Mouse (Mus musculus): ENCODE measurements around the gene Nnat.

Nnat gene

DNA sequence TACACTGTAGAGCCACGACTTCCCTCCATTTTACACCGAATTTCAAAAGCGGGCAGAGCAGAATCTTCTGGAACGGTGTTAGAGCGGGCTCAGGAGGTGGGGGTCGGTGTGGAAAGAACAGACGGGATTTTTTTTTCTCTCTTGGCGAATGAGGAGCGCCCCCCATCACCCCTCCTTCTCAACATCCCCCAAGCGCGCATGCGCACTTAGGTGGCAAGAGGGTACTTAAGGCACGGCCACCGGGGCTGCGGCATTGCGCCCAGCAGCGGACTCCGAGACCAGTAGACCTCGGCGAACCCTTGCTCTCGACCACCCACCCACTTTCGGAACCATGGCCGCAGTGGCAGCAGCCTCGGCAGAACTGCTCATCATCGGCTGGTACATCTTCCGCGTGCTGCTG lies at the start of gene Nnat:
Gene Nnat (plus strand): TSS at position 221 of the 400 bp plus-strand sequence.
- DNase-seq (ENCODE audit: low spot score in 2 of 2) = no peak

DNA sequence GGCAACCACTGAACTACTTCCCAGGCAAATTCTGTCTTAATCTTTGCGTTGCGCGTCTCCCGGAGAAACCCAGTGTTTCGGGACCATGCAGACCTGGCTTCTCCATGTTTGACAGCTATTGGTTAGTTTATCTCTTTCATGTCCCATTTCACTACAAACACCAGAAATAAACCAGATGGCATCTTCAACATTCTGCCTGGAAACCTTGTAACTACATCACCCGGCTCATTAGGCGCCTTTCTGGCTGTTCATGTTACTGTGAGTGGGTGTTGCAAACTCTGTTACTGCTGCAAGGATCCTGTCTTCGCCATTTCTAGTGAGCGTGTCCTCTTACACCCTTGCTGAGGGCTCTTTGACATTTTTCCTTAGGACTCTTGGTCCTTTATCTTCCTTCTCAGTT lies 47.0 kb upstream of the Nnat start:
- no peak for DNase-seq (ENCODE audit: low spot score in 2 of 2)

DNA sequence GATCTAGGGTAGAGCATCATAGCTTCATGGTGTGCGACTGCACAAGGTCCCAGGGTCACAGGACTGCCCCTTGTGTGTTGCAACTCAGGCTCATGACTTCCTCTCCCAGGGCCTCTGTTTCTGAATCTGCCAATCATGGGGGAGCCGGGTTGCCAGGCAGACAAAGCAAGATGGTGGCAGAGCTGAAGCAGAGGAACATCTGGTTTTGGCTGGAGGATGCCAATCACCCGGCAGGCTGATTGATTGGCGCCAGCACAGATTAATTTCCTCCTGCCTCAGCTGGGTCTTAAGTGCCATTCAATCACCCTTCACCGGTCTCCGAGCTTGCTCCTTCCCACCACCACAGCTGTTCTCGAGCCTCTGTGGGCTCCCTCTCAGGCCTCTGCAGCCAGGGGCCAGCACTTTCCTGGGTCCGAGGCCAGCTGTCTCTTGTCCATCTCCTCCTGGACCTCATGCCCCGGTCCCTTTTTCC lies 46.1 kb upstream of the Nnat start:
- peak in 1 of 2 experiments; percentile 5 for DNase-seq (ENCODE audit: low spot score in 2 of 2)

DNA sequence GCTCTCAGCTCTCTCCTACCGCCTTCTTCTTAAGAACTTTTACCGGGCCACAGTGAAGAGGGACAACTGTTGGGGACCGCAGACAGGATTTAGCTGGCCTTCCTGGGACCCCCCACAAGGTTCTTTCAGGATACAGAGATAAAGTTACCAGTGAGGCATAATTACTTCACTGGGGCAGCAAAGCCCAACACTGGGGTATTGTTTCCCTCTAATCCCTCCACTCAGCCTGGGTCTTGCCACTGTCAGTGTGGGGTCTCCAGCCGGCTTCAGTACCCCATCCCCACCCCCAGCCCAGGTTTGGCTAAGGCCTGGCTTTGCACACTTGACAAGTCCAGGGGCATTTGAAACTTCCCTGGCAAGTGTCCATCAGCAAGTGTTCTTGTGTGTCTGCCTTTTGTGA lies 45.5 kb upstream of the Nnat start:
- DNase-seq (ENCODE audit: low spot score in 2 of 2) = no peak

DNA sequence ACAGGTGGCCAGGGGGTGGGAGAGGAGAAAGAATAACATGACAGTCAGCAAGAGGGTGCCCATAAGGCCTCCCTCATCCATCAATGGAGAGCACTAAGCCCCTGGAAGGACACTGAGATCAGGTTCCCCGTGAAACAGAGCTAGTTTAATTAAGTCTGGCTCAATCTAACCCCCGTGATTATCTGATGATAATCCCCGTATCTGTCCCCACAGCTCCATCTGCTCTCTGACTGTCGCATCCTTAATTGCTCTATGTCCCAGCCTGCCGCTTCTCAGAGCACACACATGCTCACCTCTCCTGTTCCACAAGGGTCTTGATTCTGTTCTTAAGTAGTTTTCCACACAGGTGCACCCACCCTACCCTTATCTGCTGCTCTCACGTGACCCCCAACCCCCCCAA lies 42.4 kb upstream of the Nnat start:
- DNase-seq (ENCODE audit: low spot score in 2 of 2) = no peak

DNA sequence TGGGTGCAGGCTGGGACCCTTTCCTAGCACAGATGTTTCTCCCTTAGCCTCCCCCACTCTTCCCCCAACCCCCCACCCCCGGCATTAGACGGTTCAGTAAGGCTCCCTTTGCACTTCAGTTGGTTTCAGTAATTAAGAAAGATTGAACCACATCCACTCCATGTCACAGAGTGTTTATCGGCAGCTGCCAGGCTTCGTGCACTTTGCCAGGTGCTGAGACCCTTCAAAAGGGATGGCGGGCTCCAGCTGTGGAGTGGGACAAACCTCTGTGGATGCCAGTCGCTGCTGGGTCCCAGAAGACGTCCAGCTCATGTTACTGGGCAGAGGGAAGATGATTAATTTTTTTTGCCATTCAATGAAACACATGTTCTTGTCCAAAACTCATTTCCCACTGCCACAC lies 41.4 kb upstream of the Nnat start:
- DNase-seq (ENCODE audit: low spot score in 2 of 2) = no peak

DNA sequence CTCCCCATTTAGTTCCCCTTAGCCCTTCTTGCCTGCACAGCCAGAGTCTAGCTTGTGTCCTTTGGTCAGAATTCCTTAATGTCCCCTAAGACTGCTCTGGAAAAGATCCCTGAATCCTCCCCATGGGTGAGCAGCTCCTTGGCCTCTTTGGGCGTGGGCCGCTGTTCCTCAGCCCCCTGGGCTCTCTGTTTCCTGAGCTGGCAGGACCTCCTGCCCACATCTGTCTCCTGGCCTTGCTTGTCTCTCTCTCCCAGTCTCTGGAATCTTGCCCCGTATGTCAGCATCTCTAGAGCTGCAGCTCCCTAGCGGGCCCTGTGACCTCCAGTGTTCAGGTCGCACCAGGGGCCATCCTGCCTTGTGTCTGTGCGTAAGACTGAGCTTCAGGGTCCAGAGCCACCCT lies 40.4 kb upstream of the Nnat start:
- DNase-seq (ENCODE audit: low spot score in 2 of 2) = no peak

DNA sequence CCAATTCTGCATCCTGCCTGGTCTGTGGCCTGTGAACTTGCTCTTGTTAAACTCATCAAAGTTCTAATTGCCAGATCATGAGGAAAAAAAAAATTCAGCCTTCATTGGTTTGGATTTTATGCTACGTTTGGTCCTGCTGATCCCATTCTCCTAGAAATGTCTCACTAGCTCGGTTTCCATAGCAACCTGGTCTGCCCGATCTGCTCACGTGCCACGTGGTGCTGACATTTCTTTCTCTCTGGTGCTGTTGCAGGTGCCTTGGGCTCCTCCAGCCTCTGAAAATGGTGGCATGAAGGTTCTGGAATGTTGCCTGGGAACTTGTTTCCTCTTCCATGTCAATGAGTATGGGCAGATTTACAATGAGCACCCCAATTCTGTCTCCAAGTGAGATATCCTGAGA lies 39.4 kb upstream of the Nnat start:
- DNase-seq (ENCODE audit: low spot score in 2 of 2) = no peak

DNA sequence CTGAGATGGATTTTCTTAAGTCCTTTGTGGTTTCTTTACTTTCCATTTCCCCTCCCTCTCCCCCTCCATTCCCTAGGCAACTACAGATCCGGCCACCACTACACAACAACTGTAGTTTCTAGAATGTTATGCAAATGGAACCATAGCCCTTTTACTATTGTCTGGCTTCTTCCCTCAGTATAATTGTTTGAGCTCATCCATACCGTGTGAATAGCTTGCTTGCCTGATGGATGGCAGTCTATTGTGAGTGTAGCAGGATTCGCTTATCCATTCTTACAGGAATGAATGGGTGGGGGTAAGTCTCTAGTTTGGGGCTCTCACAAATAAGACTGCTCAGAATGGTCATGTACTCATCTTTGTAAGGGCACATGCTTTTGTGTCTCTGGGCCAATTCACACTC lies 37.3 kb upstream of the Nnat start:
- DNase-seq (ENCODE audit: low spot score in 2 of 2) = no peak

DNA sequence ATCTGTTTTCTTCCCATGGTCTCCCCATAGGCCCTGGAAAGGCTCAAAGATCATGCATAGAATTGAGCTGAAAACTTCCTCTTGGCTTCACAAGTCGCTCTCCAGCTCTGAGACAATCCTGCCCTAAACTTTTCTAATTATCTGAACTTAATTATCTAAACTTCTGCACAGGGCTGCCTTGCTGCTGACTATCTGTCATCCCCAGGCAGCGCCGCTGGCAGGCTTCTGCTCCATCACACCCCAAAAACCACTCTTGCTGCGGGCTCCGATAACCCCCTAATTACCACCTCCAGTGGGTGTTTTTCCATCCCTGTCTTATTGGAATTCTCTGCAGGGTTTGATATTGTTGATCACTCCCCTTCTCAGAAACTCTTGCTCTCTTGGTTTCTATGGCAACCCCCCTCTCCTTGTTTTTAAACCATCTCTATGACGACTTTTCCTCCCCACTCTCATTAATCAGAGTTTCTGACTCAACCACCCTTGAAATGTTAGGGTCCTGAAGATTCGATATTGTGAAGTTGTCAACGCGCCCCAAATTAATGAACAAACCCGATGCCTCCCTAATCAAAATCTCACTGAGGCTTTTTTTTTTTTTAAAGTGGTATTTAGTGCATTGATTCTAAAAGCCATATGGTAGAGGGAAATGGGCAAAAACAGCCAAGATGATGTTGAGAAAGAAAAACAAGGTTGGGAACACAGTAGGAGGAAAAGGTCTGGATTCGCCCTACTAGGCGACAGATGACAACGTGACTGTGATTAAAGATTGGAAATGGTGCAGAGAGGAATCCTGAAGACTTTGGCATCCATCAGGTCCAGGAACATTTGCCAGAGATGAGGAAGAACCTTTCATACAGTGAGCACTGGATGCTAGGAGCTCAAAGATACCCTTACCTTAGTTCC lies 29.6 kb upstream of the Nnat start:
- no peak for DNase-seq (ENCODE audit: low spot score in 2 of 2)

DNA sequence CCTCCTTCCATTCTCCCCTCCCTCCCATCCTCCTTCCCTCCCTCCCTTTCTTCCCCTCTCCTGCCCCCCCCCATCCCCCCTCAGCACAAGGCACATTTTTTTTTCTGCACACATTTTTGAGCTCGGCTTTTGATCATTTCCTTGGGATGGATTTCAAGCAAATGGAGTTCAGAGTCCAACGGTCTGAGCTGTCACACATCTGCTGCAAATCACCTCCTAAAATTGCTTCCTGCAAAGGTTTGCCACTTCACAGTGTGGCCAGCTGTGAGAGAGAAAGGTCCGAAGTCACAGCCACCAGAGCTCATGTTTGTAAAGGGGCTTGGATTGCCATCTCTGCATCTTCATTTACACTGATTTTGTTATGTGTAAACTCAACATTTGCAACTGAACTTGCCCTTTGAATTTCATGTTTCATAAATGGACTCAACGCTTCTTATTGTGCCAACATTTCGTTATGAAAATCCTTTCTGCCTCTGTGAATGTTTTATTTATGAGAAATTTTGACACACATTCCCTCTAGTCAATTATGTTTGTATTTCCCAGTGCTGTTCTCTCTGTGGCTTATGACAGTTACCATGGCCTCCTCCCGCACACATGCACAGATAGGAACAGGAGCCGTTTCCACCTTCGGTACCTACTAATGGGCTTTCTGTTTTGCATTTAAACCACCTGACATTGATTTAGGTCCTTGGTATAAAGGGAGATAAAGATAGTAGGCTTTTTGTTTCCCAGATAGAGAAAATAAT lies 28.0 kb upstream of the Nnat start:
- no peak for DNase-seq (ENCODE audit: low spot score in 2 of 2)

DNA sequence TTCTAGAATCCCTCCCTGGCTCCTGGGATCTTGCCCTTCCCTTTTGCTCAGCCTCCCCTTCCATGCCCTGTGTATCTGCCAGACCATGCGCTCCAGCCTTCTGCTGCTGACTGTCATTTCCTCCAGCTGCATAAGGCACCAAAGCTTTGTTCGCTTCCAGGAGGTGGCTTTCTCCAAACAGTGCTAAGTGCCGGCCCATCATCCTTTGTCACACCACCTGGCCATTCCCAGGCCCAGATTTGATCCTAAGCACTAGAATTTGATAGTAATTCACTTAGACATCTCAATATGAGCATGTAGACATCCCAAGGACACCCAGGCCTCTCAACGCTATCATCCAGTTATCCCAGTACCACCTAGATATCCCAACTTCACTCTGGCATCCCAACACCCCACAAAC lies 25.7 kb upstream of the Nnat start:
- DNase-seq (ENCODE audit: low spot score in 2 of 2) = no peak

DNA sequence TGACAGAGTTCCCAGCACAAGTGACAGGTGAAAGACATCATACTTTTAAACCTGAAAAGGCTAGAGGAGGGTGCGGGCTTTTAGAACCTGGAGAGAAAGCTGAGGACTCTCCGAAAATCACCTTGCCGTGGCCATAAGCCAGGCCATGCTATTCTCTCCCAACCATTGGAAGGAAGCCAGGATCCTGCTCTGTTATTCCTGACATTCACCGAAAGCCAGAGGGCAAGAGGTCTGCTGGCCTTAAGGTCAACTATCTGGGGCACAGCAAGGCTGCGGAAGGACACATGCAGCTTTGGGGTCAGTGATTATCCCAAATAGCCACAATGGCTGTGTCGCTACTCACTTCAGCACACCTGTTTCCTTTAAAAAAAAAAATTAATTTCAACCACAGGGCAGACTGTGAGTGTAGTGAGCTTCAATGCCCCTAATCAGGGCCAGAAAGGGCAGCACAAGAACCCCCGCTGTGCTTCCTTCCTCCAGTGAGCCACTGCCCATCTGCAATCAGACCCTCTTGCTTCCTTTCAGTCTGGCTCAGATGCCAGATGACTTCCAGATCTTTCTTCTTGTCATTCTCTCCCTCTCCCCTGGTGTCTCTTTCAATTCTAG lies 23.3 kb upstream of the Nnat start:
- no peak for DNase-seq (ENCODE audit: low spot score in 2 of 2)

DNA sequence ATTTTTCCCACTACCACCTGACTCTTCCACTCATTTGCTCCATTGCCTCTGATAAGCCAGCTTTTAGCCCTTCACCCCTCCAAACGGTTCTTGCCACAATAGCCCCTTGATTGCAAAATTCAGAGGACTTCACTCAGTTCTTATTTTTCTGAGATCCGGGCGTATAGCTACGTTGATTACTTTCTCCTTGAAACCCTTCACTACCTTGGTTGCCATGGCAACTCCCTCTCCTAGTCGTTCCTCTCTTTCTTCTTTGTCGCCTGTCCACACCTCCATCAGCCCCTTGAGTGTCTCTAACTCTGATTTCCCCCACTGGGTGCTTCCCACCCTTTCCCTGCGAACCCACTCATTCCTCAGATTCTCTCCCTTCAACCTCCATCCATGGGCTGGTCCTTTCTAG lies 22.8 kb upstream of the Nnat start:
- DNase-seq (ENCODE audit: low spot score in 2 of 2) = no peak

DNA sequence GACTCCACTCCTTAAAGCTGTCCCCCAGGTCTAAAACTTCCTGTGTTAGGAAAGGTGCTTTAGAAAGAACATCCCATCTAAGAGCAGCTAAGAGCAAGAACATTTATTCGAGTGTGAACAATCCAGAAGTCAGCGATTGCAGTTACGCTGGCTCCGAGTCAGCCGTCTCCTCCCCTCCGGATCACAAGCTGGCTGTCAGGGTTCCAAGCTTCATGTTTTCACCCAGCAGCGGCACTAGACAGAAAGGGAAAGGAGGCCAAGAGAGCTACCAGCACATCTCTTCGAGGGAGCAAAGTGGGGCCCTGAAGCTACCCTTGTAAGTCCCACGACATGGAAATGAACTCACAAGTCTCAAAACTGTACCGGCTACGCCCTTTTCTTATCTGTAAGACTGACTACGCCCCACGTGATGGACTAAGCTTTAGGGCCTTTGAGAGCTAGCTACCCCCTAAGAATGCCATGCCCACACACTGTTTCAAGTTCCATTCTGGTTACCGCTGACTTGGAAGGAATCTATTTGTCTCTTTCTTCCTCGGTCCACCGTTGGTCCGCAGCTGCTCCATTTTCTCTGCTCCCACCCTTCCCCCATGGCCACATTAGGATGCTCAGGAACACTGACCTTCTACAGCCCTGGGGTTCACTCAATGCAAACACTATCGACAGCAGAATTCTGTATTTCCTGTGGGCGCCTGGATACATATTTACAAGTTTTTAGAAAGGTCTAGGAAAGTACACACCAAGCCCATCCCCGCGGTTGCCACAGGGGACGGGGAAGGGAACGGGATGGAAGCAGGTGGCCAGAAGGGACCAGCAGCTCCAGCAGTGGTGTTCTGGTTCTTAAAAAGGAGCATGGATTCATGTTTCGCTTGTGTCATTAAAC lies 19.6 kb upstream of the Nnat start:
- no peak for DNase-seq (ENCODE audit: low spot score in 2 of 2)

DNA sequence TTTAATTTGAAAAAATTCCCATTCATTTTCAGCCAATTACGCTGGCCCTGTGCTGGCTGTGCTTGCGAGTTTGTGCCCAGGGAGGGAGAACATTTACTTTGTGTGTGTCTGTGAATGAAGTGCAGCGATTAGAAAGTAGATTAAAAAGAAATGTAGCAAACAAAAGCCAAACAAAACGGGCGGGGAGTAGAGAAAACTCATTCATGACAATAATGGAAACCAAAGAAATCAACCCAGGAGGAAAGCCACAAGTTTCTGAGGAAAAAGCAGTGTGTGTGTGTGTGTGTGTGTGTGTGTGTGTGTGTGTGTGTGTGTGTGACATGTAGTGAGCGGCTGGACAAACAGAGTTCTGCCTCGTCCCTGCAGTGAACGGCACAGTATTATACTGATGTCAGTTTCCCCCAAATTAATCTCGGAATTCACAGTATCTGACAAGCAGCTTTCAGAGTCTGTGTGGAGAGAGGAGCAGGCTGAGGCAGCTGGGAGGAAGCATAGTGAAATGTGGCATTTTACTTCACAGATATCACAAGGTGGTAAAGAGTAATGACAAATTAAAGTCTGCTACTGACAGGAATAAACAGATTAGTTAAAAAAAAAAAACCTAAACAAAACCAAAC lies 18.8 kb upstream of the Nnat start:
- no peak for DNase-seq (ENCODE audit: low spot score in 2 of 2)

DNA sequence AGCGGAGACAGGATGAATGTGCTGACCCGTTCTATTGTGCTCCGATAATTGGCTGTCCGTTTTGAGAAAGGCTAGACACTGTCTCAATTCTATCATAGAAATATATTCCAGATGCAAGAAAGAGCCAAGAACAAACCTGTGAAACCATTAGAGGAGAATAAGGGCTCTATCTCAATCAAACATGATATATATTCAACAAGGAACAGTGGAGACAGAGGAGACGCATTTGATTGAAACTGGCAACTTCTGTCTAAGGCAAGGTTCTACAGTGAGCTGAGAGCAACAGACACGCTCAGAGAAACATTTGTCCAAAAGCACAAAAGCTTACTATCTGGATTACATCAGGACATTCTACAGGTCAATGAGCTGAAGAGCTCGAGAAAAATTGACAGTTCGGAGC lies 18.2 kb upstream of the Nnat start:
- DNase-seq (ENCODE audit: low spot score in 2 of 2) = no peak

DNA sequence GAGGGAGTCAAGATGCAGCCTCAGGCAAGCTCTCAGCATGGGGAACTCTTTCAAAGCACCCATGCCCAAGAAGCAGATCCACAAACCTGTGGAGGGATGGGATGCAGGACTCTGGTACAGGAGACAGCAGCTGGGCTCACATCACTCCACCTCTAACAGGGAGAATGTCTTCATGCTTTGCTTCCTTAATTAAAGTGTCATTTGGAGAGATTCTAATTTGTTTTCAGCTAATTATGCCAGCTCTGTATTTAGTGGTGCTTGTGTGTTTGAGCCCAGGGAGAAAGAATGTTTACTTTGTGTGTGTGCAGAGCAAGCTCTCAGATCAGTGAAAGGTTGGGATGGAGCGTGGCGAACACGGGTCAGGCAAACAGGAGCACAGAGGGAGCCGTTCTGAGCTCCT lies 17.5 kb upstream of the Nnat start:
- DNase-seq (ENCODE audit: low spot score in 2 of 2) = no peak

DNA sequence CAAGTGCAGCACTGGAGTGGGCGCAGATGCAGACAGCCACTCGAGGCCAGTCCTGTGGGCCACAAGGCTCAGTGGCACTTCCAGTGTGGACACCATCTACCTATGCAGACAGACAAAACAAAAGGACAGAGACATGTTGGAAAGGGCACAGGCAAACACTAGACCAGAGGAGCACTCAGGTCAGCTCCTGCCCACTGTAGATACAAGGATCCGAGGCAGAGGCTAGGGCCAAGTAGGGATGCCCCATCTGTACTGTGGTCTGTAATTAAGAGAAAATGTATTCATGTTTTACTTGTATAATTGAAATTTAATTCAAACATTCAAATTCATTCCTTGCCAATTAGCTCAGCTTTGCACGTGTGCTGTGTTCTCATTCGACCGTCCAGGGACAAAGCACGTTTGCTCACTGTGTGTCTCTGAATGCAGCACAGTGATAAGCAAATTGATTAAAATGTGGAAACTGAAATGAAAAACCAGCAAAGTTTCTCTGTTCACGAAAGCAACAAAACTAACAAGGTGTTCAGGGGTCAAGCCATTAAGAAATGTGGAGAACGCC lies 15.5 kb upstream of the Nnat start:
- no peak for DNase-seq (ENCODE audit: low spot score in 2 of 2)

DNA sequence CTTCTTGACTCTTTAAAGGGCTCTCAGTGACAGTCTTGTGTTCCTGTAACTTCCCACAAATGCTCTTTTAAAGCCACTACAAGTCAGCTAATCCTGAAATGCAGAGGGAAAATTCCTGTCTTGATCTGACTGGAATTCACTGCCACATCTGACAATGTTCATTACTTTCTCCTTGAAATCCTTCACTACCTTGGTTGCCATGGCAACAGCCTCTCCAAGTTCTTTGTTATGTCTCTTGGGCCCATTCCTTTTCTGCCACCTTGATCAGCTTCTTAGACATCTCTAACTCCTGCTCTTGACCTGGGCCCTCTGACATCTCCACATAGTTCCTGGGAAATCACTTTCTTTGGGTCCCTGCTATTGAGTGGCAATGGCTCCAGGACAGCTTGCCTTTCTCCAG lies 13.2 kb upstream of the Nnat start:
- DNase-seq (ENCODE audit: low spot score in 2 of 2) = no peak

DNA sequence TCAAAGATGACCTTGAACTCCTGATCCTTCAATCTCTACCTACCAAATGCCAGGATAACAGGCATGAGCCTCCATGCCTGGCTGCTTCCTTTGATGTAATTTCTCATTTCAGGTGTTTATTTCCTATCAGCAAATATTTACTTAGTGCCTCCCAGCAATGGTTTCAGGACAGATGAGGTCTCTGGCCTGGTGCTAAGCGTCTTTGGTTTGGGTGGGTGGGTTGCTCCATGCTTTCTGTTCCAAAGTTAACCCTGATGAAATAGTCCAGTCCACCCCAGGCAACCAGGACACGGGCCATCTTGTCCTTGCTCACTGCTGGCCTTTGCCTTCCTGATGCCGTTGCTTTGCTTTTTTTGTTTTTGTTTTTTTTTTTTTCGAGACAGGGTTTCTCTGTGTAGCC lies 9.6 kb upstream of the Nnat start:
- DNase-seq (ENCODE audit: low spot score in 2 of 2) = no peak
